Mouse (Mus musculus): ENCODE measurements around the gene Tbc1d23. TPM values are rescaled to one million over a fixed set of nuclear protein-coding genes. Genes with fewer than 3 reads are reported as not detected.

Tbc1d23 gene
- polyA plus RNA-seq, 1 experiment from 2014 or later: 28.3 TPM

Other genes starting within 250 kb of the Tbc1d23 start
- gene Tmem45a2, start 160.1 kb downstream of the Tbc1d23 start, polyA plus RNA-seq (2014; fragmentation: Nextera tagmentation; extraction: Ambion mirVana): not detected in 2 replicates
- 74.6 and 74.8 TPM in 2 replicates for gene Tomm70a, start 109.8 kb downstream of the Tbc1d23 start, polyA plus RNA-seq (2014; fragmentation: Nextera tagmentation; extraction: Ambion mirVana)
- 49.8 and 51.3 TPM in 2 replicates for gene Nit2, start 64.2 kb downstream of the Tbc1d23 start, polyA plus RNA-seq (2014; fragmentation: Nextera tagmentation; extraction: Ambion mirVana)
- gene Tmem30c, start 61.4 kb upstream of the Tbc1d23 start, polyA plus RNA-seq (2014; fragmentation: Nextera tagmentation; extraction: Ambion mirVana): not detected in 2 replicates
- 13.0 and 15.4 TPM in 2 replicates for gene Filip1l, start 121.6 kb upstream of the Tbc1d23 start, polyA plus RNA-seq (2014; fragmentation: Nextera tagmentation; extraction: Ambion mirVana)